Mouse (Mus musculus) lung, adult 2 months (tissue): ENCODE data around the gene Tubgcp6.

Experiments used
- CTCF ChIP-seq: fragments of 200-500 bp; IDR thresholded peaks from 2 replicates; pipeline ENCODE4 v1.5.1; 2011; ENCODE audit warnings: mild to moderate bottlenecking, low read length, control low read depth; ENCODE audit not compliant: insufficient read depth
- POLR2A ChIP-seq: fragments of 200-500 bp; IDR thresholded peaks from 2 replicates; pipeline ENCODE4 v1.6.1; 2011; ENCODE audit warnings: low read depth, mild to moderate bottlenecking, control low read depth, low read length, borderline replicate concordance; ENCODE audit errors: extremely low read depth

- TF ChIP-seq CTCF, result no peak
- TF ChIP-seq POLR2A, result no peak
These were observed 53.5 kb downstream of the Tubgcp6 start for GRCm38 (mm10) chr15:89069336-89069840.
